Mouse (Mus musculus): ENCODE measurements at regions not wholly inside any gene's neighbourhood (a gene's known extent, or its start where the extent isn't known, plus 50 kb on each side); places are given as distances from the start of the nearest gene placed in this dataset.

- TF ChIP-seq MYC (IDR thresholded peaks at IDR 0.05; ENCODE audit: low read depth, low read length): no peak
- TF ChIP-seq CTCF (IDR thresholded peaks at IDR 0.05 in 2 of 3, conservative IDR thresholded peaks at IDR 0.05 in 1 of 3; ENCODE audit: control insufficient read depth in 1 of 3, insufficient read depth in 1 of 3, low read depth in 2 of 3, low read length in 3 of 3, poor library complexity in 1 of 3, severe bottlenecking in 1 of 3): no peak
- TF ChIP-seq SMC3 (IDR thresholded peaks at IDR 0.05; ENCODE audit: low read depth, low read length): no peak
- no peak for TF ChIP-seq TCF12 (IDR thresholded peaks at IDR 0.05; ENCODE audit: low read depth, low read length)
- TF ChIP-seq POLR2A (IDR thresholded peaks at IDR 0.05; ENCODE audit: control insufficient read depth in 1 of 2, insufficient read depth in 1 of 2, low read depth in 1 of 2, low read length in 2 of 2, poor library complexity in 1 of 2): no peak
- TF ChIP-seq EP300 (IDR thresholded peaks at IDR 0.05; ENCODE audit: low read depth in 1 of 2, low read length in 2 of 2): no peak
- TF ChIP-seq ZNF384 (IDR thresholded peaks at IDR 0.05; ENCODE audit: low read depth, low read length): no peak
- no peak for TF ChIP-seq MAZ (IDR thresholded peaks at IDR 0.05; ENCODE audit: low read depth, low read length)
- no peak for TF ChIP-seq MAX (IDR thresholded peaks at IDR 0.05; ENCODE audit: low read length)
- TF ChIP-seq TAL1 (IDR thresholded peaks at IDR 0.05; ENCODE audit: low read length): no peak
- no peak for TF ChIP-seq ELF1 (IDR thresholded peaks at IDR 0.05; ENCODE audit: low read depth, low read length)
- TF ChIP-seq ZC3H11A (IDR thresholded peaks at IDR 0.05; ENCODE audit: low read depth, low read length): no peak
- no peak for TF ChIP-seq POLR2AphosphoS2 (IDR thresholded peaks at IDR 0.05; ENCODE audit: low read length)
These were observed 118.5 kb upstream of the Rgs1 start for GRCm38 (mm10) chr1:144367492-144367891.

All from MEL (cell line).